ENCODE assay signal across 9 mouse cellular contexts in genomic region chr4:141138425-141139115, GRCm38 (mm10). TPM values are rescaled to one million over a fixed set of nuclear protein-coding genes. Genes with fewer than 3 reads are reported as not detected.
A peak's percentile ranks its signal among the peaks of the same experiment; 100 is the strongest.
DNase-seq lines count a peak whose midpoint lies in the region; ATAC-seq and TF ChIP-seq lines count a peak whose summit lies in the region.
"Had no signal": no experiment of that assay in that cellular context is flagged by ENCODE, and none has a peak within 500 bp of the region (broad histone marks: within the 10 kb centered on the region; RNA-seq: fewer than 3 reads in every experiment).

No protein-coding gene starts in this region.

- peak; percentile 26; the same call in 1 of the 2 replicates for ATAC-seq in erythroid progenitor cell, adult 5-6 weeks (replicated peaks; ENCODE audit: low FRiP score, poor library complexity, severe bottlenecking)
- peak; percentile 11; the same call in 1 of the 2 replicates for ATAC-seq in megakaryocyte, adult 5-6 weeks (ENCODE audit: poor library complexity, severe bottlenecking)

- no peak for TF ChIP-seq CTCF in kidney, adult 2 months (conservative IDR thresholded peaks at IDR 0.05; ENCODE audit: insufficient read depth, insufficient read length, low read depth, low read length)

- H3K27ac ChIP-seq in kidney, adult 2 months (ENCODE audit: insufficient read depth, low read depth, low read length) = peak overlapping the region; percentile 96

- no peak for TF ChIP-seq POLR2A in kidney, adult 2 months (IDR thresholded peaks at IDR 0.05; ENCODE audit: low read depth, low read length)

- no peaks in the 10 kb centered on the region for H3K27me3 ChIP-seq in kidney, adult 2 months (replicated peaks; ENCODE audit: control insufficient read depth, insufficient read depth, low read length)

- peaks cover 47% of the 10 kb centered on the region for H3K4me1 ChIP-seq in kidney, adult 2 months (ENCODE audit: control insufficient read depth, insufficient read depth, low read length)

- 1% methylated on average over 29 of the region's 29 CpGs for WGBS in kidney, adult 2 months

- H3K36me3 ChIP-seq in kidney, adult 2 months (ENCODE audit: control insufficient read depth, insufficient read depth, low read length) = no peaks in the 10 kb centered on the region

- peak; percentile 29 for DNase-seq in urinary bladder, postnatal 14 days (ENCODE audit: low spot score)
- DNase-seq in urinary bladder, postnatal 4 days (ENCODE audit: low spot score in 2 of 2) = no peak
- DNase-seq in kidney, adult 2 months = peak; percentile 84
- DNase-seq in retina, postnatal 1 day = no peak
- no peak for DNase-seq in cerebellum, postnatal 14 days
- no peak for DNase-seq in right cerebral cortex, postnatal 4 days

- H3K4me3 ChIP-seq in kidney, adult 2 months (ENCODE audit: insufficient read depth, low read depth, low read length) = peak overlapping the region; percentile 89

RNA-seq across cellular contexts. Expression of gene Szrd1, which starts 1.0 kb away (rescaled TPM):
- 13.7 and 19.3 TPM in 2 replicates for total RNA-seq in erythroid progenitor cell, adult 5-6 weeks (2015; ENCODE audit: low replicate concordance)
- total RNA-seq in erythroid progenitor cell, adult 5-6 weeks (2017; ENCODE audit: low replicate concordance) = 14.8 and 20.2 TPM in 2 replicates
- polyA plus RNA-seq in kidney, adult 2 months (2012; rRNA removed) = 59.3 and 60.3 TPM in 2 replicates
- 45.4 and 46.8 TPM in 2 replicates for total RNA-seq in megakaryocyte, adult 5-6 weeks (2015)
- total RNA-seq in megakaryocyte, adult 5-6 weeks (2017) = 41.0 and 46.9 TPM in 2 replicates

RNA-seq across cellular contexts. Expression of gene Fbxo42, which starts 9.1 kb away (rescaled TPM):
- total RNA-seq in erythroid progenitor cell, adult 5-6 weeks (2015; ENCODE audit: low replicate concordance) = 37.5 and 43.6 TPM in 2 replicates
- total RNA-seq in erythroid progenitor cell, adult 5-6 weeks (2017; ENCODE audit: low replicate concordance) = 37.2 and 39.9 TPM in 2 replicates
- polyA plus RNA-seq in kidney, adult 2 months (2012; rRNA removed) = 11.7 and 13.0 TPM in 2 replicates
- total RNA-seq in megakaryocyte, adult 5-6 weeks (2015) = 14.1 and 16.3 TPM in 2 replicates
- 10.0 and 12.6 TPM in 2 replicates for total RNA-seq in megakaryocyte, adult 5-6 weeks (2017)

RNA-seq across cellular contexts. Expression of gene Spata21, which starts 50.4 kb away (rescaled TPM):
- not detected in 2 replicates for total RNA-seq in erythroid progenitor cell, adult 5-6 weeks (2015; ENCODE audit: low replicate concordance)
- total RNA-seq in erythroid progenitor cell, adult 5-6 weeks (2017; ENCODE audit: low replicate concordance) = not detected in 2 replicates
- 0.03 and 0.26 TPM in 2 replicates for polyA plus RNA-seq in kidney, adult 2 months (2012; rRNA removed)
- total RNA-seq in megakaryocyte, adult 5-6 weeks (2015) = not detected in 2 replicates
- not detected in 2 replicates for total RNA-seq in megakaryocyte, adult 5-6 weeks (2017)
- total RNA-seq: hematopoietic stem cell, adult 5-6 weeks had no signal

Comparison
In these comparisons a context has a peak if more than half of its experiments do, and no peak if none do; other contexts are left out.
1. DNase-seq: peak in urinary bladder, postnatal 14 days (single experiment) and kidney, adult 2 months (single experiment); none in urinary bladder, postnatal 4 days (0 of 2), retina, postnatal 1 day (single experiment), cerebellum, postnatal 14 days (0 of 2) and right cerebral cortex, postnatal 4 days (single experiment).